Mouse (Mus musculus) hindbrain, embryonic 13.5 days (tissue): Measurements from ENCODE around the gene Ift140. TPM values are rescaled to one million over a fixed set of nuclear protein-coding genes. Genes with fewer than 3 reads are reported as not detected.
A peak's percentile ranks its signal among the peaks of the same experiment; 100 is the strongest.

Source experiments
- ATAC-seq: fragments of 200-750 bp; cut with Nextera tagmentation; 2 replicates; pipeline ENCODE4 v1.8.0; 2017; ENCODE audit warnings: moderate TSS enrichment; ENCODE audit not compliant: low FRiP score
- H3K27ac ChIP-seq: fragments of 300-500 bp; sonication (generic); 2 replicates; pipeline ENCODE4 v1.5.1; 2015; ENCODE audit warnings: inconsistent platforms, mild to moderate bottlenecking, moderate library complexity
- H3K27me3 ChIP-seq: fragments of 300-500 bp; sonication (generic); 2 replicates; pipeline ENCODE4 v1.6.1; 2015; ENCODE audit warnings: mild to moderate bottlenecking, inconsistent platforms
- H3K36me3 ChIP-seq: fragments of 300-500 bp; sonication (generic); 2 replicates; pipeline ENCODE4 v1.6.1; 2015; ENCODE audit warnings: mild to moderate bottlenecking, inconsistent platforms
- H3K4me1 ChIP-seq: fragments of 300-500 bp; sonication (generic); replicated peaks from 2 replicates; pipeline ENCODE4 v1.6.1; 2015; ENCODE audit warnings: inconsistent platforms
- H3K4me2 ChIP-seq: fragments of 300-500 bp; sonication (generic); 2 replicates; pipeline ENCODE4 v1.6.1; 2015; ENCODE audit warnings: inconsistent platforms, mild to moderate bottlenecking, moderate library complexity
- H3K4me3 ChIP-seq: fragments of 300-500 bp; sonication (generic); 2 replicates; pipeline ENCODE4 v1.5.1; 2015; ENCODE audit warnings: mild to moderate bottlenecking, inconsistent platforms
- H3K9ac ChIP-seq: fragments of 300-500 bp; sonication (generic); 2 replicates; pipeline ENCODE4 v1.6.1; 2015; ENCODE audit warnings: mild to moderate bottlenecking, inconsistent platforms
- H3K9me3 ChIP-seq: fragments of 300-500 bp; sonication (generic); 2 replicates; pipeline ENCODE4 v1.6.1; 2016; ENCODE audit warnings: inconsistent platforms
- WGBS: fragments of 180-500 bp; shearing (Covaris S2); methylation state at CpG from one replicate; pipeline ENCODE4 v1.1.7; 2015; 5-methylcytosine and 5-hydroxymethylcytosine counted together
- polyA plus RNA-seq: library from polyadenylated mRNA; unstranded; fragments of >200 nt; fragmentation: Nextera tagmentation; extraction: Ambion mirVana; gene quantifications from 2 replicates; pipeline ENCODE4 v1.2.1, GENCODE M21; 2015

The Ift140 gene
- polyA plus RNA-seq, 1 experiment from 2014 or later = 18.3 TPM

DNA sequence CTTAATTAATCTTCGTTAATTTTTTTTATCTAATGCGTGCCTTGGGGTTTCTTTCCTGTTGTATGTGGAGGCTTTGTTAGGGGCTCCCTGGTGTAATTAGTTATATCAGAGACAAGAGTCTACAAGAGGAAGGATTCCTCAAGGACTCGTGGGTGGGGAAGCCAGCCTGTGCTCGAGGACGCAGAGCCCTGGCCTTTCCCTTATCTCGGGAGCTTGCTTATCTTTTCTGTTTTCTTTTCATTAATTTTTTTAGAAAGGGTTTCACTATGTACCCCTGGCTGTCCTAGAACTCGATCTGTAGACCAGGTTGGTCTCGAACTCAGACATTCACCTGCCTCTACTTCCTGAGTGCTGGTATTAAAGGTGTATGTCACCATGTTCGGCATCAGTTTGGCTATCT lies 111.8 kb downstream of the Ift140 start:
- ATAC-seq = no peak
- Histone ChIP-seq H3K9ac (no peak overlapping the region), H3K4me2 (no peak overlapping the region), H3K4me3 (no peak overlapping the region), H3K27me3 (peaks cover 8% of the 10 kb centered on the region; the same call in 1 of the 2 replicates), H3K36me3 (no peaks in the 10 kb centered on the region), H3K4me1 (no peaks in the 10 kb centered on the region), H3K27ac (no peak overlapping the region), H3K9me3 (no peaks in the 10 kb centered on the region)
- 80% methylated on average over 9 of the region's 9 CpGs for WGBS

DNA sequence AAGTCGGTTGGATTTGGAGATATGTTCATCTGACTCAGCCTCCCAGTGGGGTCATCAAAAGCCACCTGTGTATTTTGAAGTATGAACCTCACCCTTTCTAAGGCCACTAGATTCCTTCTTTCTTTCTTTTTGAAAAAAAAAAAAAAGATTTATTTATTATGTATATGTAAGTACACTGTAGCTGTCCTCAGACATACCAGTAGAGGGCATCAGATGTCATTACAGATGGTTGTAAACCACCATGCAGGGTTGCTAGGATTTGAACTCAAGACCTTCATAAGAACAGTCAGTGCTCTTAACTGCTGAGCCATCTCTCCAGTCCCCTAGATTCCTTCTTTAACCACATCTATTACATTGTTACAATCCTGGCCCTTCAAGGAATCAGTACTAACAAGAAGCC lies 114.2 kb downstream of the Ift140 start:
- WGBS = 94% methylated on average over 1 of the region's 1 CpGs
- no peaks in the 10 kb centered on the region for H3K36me3 ChIP-seq
- H3K9ac ChIP-seq = no peak overlapping the region
- no peaks in the 10 kb centered on the region for H3K27me3 ChIP-seq
- no peak overlapping the region for H3K4me3 ChIP-seq
- H3K27ac ChIP-seq = no peak overlapping the region
- ATAC-seq = no peak
- peaks cover 12% of the 10 kb centered on the region for H3K4me1 ChIP-seq
- H3K4me2 ChIP-seq = no peak overlapping the region
- H3K9me3 ChIP-seq = no peaks in the 10 kb centered on the region

- Histone ChIP-seq H3K27me3 (no peaks in the 10 kb centered on the region), H3K27ac (peak within 1 kb of the TSS; percentile 74), H3K4me3 (peak within 1 kb of the TSS; percentile 90), H3K4me1 (peaks cover 20% of the 10 kb centered on the region), H3K4me2 (peak within 1 kb of the TSS; percentile 89), H3K9ac (peak within 1 kb of the TSS; percentile 89), H3K9me3 (no peaks in the 10 kb centered on the region), H3K36me3 (peaks cover 12% of the 10 kb centered on the region; the same call in 1 of the 2 replicates)
- under 1% methylated on average over 40 of the region's 40 CpGs for WGBS
- peak; percentile 83 for ATAC-seq
These were observed 117.4 kb downstream of the Ift140 start, which contains the start of gene Clcn7 for GRCm38 (mm10) chr17:25133275-25133698. Clcn7 (plus strand) TSS chr17:25133391.

DNA sequence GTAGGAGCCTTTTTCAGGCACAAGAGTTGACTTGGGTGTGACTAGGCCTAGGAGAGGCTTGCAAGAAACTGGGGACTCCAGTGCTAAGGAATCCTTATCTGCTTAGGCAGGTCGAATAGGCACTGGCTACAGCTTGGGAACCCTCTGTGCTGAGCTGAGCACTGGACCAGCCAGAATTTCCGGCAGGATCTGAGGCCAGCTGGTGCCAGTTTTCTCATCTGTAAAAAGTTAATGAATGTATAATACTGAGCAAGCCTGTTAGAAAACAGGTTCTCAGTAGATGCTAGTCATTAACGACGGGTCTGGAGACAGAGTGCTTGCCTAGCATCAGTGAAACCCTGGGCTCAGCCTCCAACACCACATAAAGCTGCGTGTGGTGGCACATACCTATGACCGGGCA lies 119.7 kb downstream of the Ift140 start:
- H3K36me3 ChIP-seq = peaks cover 14% of the 10 kb centered on the region
- no peak overlapping the region for H3K9ac ChIP-seq
- WGBS = 91% methylated on average over 6 of the region's 6 CpGs
- H3K27me3 ChIP-seq = no peaks in the 10 kb centered on the region
- ATAC-seq = no peak
- H3K9me3 ChIP-seq = no peaks in the 10 kb centered on the region
- no peak overlapping the region for H3K4me2 ChIP-seq
- H3K27ac ChIP-seq = no peak overlapping the region
- H3K4me1 ChIP-seq = peaks cover 20% of the 10 kb centered on the region
- H3K4me3 ChIP-seq = no peak overlapping the region

- H3K4me2 ChIP-seq = no peak overlapping the region
- H3K4me3 ChIP-seq = no peak overlapping the region
- H3K9ac ChIP-seq = no peak overlapping the region
- H3K9me3 ChIP-seq = no peaks in the 10 kb centered on the region
- peaks cover 18% of the 10 kb centered on the region for H3K4me1 ChIP-seq
- H3K36me3 ChIP-seq = peaks cover 25% of the 10 kb centered on the region
- WGBS = 100% methylated on average over 1 of the region's 1 CpGs
- H3K27ac ChIP-seq = no peak overlapping the region
- no peak for ATAC-seq
- H3K27me3 ChIP-seq = no peaks in the 10 kb centered on the region
These were observed 122.9 kb downstream of the Ift140 start for GRCm38 (mm10) chr17:25138803-25139202.

DNA sequence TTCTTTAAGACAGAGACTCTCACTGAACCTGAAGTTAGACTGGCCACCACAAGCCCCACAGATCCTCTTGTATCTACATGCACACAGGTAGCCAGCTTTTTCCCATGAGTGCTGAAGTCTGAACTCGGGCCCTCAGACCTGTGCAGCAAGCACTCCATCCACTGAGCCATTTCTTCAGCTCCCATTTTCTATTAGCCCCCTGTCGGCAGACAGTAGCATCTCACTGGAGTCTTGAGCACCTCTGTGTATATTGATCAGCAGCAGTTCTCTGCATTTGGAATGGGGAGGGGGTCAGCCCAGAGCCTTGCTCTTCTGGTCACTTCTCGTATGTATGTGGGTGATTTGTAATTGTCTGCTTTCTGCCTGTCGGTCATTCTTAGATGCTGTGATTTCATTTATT lies 124.1 kb downstream of the Ift140 start:
- no peak overlapping the region for H3K27ac ChIP-seq
- H3K9ac ChIP-seq = no peak overlapping the region
- WGBS = 77% methylated on average over 4 of the region's 4 CpGs
- H3K4me3 ChIP-seq = no peak overlapping the region
- no peak overlapping the region for H3K4me2 ChIP-seq
- ATAC-seq = no peak
- H3K27me3 ChIP-seq = no peaks in the 10 kb centered on the region
- peaks cover 8% of the 10 kb centered on the region for H3K4me1 ChIP-seq
- H3K9me3 ChIP-seq = no peaks in the 10 kb centered on the region
- peaks cover 36% of the 10 kb centered on the region for H3K36me3 ChIP-seq

Other genes starting within 250 kb of the Ift140 start
- gene Meiob, start 211.8 kb upstream of the Ift140 start, polyA plus RNA-seq = not detected in 2 replicates
- gene Hagh, start 175.9 kb upstream of the Ift140 start, polyA plus RNA-seq = 49.7 and 51.7 TPM in 2 replicates
- 18.6 and 20.1 TPM in 2 replicates for gene Fahd1, start 165.7 kb upstream of the Ift140 start, polyA plus RNA-seq
- gene Igfals, start 150.1 kb upstream of the Ift140 start, polyA plus RNA-seq = 0.17 and 0.25 TPM in 2 replicates
- 71.3 and 74.4 TPM in 2 replicates for gene Nubp2, start 129.7 kb upstream of the Ift140 start, polyA plus RNA-seq
- gene Spsb3, start 129.4 kb upstream of the Ift140 start, polyA plus RNA-seq = 72.8 and 80.0 TPM in 2 replicates
- gene Eme2, start 121.0 kb upstream of the Ift140 start, polyA plus RNA-seq = 31.4 and 31.8 TPM in 2 replicates
- 77.0 and 77.6 TPM in 2 replicates for gene Mrps34, start 121.0 kb upstream of the Ift140 start, polyA plus RNA-seq
- gene Nme3, start 119.6 kb upstream of the Ift140 start, polyA plus RNA-seq = 78.4 and 82.7 TPM in 2 replicates
- 79.1 and 85.0 TPM in 2 replicates for gene Mapk8ip3, start 79.1 kb upstream of the Ift140 start, polyA plus RNA-seq
- 104 and 116 TPM in 2 replicates for gene Jpt2, start 55.4 kb upstream of the Ift140 start, polyA plus RNA-seq
- 6.3 and 7.1 TPM in 2 replicates for gene Cramp1l, start 297 bp upstream of the Ift140 start, polyA plus RNA-seq
- gene Tmem204, start 67.5 kb downstream of the Ift140 start, polyA plus RNA-seq = 10.8 and 11.5 TPM in 2 replicates
- 41.9 and 45.5 TPM in 2 replicates for gene Telo2, start 99.9 kb downstream of the Ift140 start, polyA plus RNA-seq
- not detected in 2 replicates for gene Ptx4, start 104.7 kb downstream of the Ift140 start, polyA plus RNA-seq
- 24.9 and 30.4 TPM in 2 replicates for gene Clcn7, start 117.3 kb downstream of the Ift140 start, polyA plus RNA-seq
- not detected in 2 replicates for gene Ccdc154, start 146.4 kb downstream of the Ift140 start, polyA plus RNA-seq
- not detected in 2 replicates for gene Gm38655, start 159.4 kb downstream of the Ift140 start, polyA plus RNA-seq
- 33.1 and 35.0 TPM in 2 replicates for gene BC003965, start 168.5 kb downstream of the Ift140 start, polyA plus RNA-seq
- gene Unkl, start 172.3 kb downstream of the Ift140 start, polyA plus RNA-seq = 11.3 and 11.9 TPM in 2 replicates
- 91.6 and 94.0 TPM in 2 replicates for gene Gnptg, start 224.0 kb downstream of the Ift140 start, polyA plus RNA-seq
- gene Tsr3, start 224.1 kb downstream of the Ift140 start, polyA plus RNA-seq = 59.6 and 62.9 TPM in 2 replicates
- gene Baiap3, start 240.3 kb downstream of the Ift140 start, polyA plus RNA-seq = 6.4 and 6.5 TPM in 2 replicates